Mouse (Mus musculus) cerebellum, postnatal 14 days (tissue): ENCODE data around the gene Rilp.

ENCODE experiments used
- DNase-seq, 2 experiments: peaks; one replicate each; pipeline ENCODE4 v3.0.0; 2021; ENCODE audit warnings: mixed read lengths in 2 of 2

The Rilp gene

DNA sequence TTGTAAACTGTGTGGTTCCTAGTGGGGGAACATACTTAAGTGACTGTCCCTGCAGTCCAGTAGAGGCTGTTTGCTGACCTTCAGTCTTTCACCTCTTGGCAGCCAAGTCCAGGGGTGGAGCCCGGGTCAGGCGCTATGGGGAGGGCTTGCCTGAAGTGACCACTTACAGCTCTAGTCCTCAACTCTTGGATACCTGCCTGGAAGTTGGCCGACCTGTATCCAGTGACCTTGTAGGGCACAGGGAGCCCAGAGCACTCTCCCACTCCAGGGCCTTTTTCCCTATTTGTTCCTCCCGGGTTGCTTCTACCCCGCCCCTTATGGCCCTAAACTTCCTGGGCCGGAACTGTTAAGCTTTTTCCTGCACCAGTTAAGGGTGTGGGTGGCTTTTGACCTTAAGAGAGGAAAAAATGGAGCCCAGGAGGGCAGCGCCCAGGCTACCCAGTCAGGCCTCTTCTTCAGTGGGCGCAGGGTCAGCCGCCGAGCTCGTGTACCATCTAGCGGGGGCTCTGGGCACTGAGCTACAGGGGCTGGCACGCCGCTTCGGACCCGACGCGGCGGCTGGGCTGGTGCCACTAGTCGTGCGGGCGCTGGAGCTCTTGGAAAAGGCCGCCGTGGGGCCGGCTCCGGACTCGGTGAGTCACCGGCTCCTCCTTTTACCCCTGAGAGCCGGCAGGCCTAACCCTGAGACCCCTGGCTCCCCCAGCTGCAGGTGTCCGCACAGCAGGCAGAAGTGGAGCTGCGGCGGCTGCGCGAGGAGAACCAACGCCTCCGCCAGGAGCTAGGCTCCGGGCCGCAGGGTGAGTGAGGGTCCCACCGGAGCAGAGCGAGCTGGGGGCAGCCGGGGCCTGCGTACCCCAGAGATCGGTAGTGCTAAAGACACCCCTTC lies at the start of gene Rilp:
Rilp (plus strand) TSS at position 354 of the 886 bp plus-strand sequence.
- DNase-seq, result peak; percentile 86 to 88

DNA sequence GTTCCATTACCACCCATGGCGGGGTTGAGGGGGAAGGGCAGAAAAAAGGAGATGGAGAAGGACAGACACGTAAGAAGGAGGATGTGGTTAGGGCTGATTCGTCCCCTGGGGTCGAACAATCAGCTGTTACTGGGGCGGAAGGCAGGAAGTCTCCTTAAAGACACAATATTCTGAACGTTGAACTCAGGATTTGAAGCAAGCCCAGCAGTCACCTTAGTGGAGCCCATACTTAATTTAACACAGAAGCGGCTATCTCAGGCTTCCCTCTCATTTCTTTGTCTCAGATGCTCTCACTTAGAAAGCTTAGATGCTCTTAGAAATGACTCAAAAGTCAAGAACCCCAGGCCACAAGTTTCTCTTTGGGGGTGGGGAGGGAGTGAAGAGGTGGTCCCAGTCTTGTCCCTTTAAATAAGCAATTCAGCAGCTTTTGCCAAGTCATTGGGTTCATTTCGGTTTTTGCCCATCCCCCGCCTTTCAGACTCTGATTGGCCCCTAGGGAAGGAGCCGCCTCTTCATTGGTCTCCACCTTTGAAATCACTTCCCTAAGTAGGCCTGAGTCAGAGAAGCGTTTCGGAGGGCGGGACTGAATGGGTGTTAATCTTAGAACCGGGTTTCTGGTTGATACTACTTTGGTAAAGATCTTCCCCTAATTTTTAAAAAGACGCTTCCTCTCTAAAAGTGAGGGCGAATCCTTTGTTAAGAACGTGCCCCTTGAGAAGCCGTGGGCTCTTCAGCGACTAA lies 49.6 kb upstream of the Rilp start:
- peak; percentile 92 to 93 for DNase-seq

DNA sequence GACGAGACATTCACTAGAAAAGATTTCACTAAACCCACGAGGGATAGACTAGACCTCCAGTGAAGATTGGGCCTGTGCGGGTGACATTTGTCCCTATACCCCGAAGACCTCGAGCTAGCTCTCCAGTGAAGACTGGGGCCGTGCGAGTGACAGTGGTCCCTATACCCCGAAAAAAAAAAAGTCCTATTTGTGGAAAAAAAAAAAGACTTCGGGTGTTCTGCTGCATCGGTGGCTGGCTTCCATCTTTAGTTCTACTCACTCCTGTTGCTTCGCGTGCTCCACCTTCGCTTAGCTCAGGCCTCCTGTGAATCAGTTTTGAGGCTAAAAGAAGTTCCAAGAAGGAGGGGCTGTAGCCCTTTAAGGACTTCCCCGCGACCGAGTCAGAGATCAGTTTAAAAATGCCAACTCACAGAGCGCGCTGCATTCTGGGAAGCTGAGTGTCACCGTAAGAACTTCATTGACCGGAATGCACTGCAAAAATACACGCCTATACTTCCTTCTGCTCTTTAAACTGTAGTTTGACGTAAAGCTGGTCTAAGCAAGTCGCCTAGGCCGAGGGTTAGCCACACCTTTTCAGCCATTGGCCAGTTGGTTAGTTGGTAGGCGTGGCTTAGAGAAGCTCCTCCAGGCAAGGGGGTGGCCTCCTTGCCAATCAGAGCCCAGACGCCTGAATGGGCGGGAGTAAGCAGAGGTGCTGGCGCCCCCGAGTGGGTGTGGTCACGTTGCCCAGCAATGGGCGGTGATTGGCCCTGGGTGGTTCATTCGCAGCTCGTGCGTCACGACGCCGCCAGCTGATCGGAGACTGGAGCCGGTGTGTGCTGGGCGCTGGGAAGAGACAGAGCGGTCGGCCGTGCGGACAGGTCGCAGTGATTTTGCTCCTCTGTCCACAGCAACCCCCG lies 48.8 kb upstream of the Rilp start, which contains the start of gene Tlcd2:
Tlcd2 (plus strand) TSS at position 872 of the 899 bp plus-strand sequence.
- peak; percentile 99 for DNase-seq

DNA sequence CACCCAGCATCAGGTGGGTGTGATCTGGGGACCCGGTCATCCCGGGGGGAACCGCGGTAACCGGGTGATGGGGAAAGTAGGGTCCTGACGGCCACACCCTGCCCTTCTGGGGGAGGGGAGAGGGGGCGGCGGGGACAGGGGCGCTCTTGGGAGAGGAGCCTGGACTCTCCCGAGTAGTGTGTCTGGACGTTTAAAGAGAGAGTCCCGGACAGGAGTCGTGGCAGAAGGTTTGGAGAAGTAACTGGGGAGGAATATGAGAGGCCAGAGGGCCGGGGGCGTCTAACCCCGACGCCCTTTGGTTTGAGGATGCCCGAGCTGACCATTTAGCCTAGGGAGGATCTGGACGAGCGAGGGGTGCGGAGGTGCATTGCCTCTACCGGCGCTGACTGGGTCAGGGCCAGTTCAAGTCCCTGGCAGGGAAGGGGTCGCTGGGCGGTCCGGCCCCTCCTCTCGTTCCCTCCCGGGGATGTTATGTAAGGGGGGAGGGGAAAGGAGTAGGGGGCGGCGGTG lies 48.1 kb upstream of the Rilp start:
- DNase-seq, result no peak

DNA sequence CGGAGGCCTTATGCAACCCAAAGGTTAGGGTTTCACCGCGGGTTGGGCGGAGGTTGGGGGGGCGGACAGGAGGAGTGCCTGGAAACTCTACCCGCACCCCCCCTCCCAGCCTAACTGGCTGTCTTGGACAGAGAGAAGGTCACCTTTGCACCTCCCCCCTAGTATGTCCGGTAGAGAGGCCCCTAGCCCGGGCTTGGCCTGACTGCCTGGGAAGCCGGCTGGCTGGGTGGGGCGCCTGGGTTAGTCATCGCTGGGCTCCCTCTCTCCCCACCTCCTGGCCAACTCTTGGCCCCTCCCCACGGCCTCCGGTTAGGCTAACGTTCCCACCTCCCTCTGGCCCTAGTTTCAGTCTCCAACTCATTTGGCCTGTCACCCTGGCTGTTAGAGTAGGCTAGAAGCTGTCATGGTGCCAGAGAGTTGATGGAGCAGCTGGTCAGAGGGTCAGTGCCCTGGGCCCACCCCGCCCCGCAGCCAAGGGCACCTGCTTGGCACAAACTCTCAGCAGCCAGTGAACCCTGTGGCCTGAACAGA lies 47.6 kb upstream of the Rilp start:
- DNase-seq, result peak; percentile 56 to 72

DNA sequence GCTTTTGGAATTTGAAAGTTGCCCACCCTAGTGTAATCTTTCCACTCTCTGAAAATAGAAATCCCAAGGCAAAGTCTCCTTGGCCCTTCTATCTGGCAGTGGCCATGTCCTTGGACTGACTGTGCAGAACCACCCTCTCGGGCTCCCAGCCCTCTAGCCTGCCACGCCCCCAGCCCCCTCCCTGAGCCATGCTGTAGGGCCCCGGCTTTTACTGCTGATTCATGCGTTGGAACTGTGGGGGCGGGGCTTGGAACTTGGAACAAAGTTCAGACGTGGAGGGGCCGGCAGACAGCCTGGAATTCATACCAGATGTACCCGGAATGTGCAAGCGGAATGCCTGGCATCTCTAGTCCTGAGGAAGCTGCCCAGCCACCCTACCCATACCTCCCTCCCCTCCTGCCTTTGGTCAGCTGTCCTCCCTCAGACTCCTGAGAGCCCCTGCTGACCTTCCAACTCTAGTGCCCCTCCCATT lies 47.0 kb upstream of the Rilp start:
- peak; percentile 50 to 74 for DNase-seq

DNA sequence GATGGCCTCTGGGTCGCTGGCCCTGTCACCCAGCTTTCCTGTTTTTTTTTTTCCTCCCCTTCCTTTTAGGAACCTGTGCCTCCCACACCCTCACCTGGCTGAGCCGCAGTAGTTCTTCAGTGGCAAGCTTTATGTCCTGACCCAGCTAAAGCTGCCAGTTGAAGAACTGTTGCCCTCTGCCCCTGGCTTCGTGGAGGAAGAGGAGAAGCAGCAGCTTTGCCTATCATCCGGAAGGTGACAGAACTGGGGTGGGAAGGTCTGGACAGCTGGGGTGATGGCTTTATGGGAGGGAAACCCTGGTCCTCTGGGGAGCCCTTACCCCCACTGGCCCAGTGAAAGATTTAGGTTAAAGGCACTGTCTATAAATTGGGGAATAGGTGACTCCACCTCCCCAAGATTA lies 46.3 kb upstream of the Rilp start:
- DNase-seq, result no peak

DNA sequence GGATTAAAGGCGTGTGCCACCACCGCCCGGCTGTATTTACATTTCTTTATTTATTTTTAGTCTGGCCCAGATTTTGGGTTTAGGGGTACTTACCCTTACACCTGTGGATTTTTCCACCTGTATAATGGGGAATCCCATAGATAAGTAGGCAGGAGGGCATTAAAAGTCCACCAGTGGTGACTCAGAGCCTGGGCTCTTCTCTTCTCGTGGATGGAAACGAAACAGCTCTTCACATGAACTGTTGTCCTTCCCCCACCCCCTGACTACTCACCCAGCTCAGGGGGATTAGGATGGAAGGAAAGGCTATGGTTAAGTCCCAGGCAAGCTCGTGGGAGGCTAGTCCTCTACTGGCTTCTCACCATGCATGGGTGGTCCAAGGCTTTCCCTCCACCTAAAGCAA lies 45.5 kb upstream of the Rilp start:
- no peak for DNase-seq

DNA sequence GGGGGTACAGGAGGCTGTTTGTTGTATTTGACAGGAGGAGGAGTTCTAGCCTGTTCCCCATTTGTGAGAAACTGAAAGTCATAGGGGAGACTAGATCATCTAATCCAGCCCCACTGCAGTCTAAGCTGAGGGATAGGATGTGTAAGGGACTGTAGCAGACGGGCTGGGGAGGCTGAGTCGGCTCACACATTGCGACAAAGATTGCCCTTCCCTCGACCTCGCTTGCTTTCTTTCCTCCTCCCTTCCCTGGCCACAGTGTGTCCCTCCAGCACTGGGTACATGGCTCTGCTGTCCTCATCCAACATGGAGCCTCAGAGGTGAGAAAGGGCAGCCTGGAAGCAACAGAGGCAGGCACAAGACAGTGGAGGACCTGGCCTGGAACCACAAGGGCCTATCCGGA lies 44.8 kb upstream of the Rilp start:
- no peak for DNase-seq

DNA sequence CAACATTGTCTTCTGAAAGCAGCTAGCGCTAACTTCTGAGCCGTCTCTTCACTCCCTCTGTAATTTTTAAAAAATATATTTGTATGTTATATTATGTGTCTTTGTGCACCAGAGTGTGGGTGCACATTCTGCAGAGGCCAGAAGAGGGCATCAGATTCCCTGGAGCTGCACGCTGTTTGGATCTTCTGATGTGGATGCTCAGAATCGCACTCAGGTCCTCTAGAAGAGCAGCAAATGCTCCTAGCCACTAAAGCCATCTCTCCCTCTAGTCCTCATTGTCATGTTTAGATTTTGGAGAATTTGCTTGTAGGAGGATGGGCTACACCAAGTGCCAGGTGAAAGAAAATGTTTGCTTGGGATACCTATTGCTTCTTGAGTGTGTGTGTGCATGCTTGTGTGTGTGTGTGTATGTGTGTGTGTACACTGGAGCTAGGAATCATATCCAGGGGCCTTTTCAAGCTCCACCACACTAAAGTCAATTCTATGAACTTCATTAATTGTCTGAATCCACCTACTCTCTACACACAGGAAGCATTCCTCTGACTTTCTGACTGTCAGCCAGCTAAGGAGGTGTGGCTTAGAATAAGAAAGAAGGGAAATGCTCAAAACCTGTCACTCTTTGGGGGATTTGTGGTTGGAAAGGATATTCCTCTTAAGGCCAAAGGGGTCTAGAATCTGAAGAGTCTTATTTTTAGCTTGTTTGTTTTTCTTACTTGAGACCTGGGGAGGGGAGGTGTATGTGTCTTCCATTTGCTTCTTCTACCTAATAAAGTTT lies 43.0 kb upstream of the Rilp start:
- no peak for DNase-seq

DNA sequence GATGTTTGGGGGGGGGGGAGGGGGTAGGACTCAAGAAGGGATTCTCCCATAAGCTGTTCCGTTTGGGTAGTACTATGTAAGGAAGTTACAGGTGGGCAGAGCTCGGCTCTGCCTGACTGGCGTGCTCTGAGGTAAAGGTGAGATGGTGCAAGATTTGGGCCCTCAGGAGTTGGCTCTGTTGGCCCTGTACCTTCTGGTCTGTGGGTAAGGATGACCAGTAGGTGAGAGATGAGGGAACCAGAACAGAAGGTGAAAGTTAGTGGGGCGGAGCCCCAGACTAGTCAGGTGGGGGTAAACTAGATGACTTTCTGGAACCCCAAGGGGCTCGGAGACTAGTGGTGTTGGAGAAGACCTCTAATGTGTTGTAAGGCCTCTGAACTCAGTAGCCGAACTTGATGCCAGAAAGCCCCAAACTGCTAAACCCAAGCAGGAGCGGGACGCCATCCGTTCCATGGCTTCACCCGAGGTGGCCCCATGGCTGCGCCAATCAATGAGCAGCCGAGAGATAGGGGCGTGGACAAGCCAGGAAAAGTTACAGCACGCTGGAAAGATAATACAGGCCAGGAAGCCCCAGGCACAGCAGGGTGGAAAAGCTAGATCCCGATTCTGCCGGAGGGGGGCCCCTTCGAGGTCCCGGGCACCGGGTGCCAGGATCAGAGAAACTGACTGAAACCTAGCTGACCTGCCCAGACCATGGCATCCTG lies 42.2 kb upstream of the Rilp start:
- no peak for DNase-seq

DNA sequence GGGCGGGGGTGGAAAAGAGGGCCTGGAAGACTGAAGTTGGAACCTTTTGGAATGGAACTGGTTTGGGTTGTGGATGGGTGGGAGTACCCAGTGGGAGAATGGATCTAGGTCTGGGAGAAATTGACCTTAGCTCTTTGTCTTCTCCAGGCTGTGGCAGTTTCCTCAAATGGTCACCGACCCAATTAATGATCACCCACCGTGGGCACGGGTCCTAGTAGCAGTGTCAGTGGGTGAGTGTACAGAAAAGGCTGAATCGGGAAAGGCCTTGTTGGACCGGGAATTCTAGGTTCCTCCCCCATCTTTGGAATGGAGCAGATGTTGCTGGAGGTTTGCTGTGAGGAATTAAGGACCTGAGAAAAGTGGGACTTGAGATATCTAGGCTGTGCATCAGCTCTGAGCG lies 41.5 kb upstream of the Rilp start:
- no peak for DNase-seq

DNA sequence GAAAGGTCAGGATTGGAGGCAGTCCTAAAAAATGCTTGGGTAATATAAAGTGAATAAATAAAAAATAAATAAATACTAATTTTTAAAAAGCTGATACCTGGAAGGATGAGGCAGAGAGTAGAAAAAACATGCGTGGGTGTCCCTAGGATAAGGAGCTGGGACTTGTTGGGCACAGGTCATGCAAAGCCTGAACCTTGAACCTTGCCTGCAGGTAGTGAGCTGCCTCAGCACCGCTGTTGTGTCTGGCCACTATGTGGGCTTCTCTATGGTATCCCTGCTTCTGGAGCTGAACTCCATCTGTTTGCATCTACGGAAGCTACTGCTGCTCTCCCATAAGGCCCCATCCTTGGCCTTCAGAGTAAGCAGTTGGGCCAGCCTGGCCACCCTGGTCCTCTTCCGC lies 40.6 kb upstream of the Rilp start:
- no peak for DNase-seq

DNA sequence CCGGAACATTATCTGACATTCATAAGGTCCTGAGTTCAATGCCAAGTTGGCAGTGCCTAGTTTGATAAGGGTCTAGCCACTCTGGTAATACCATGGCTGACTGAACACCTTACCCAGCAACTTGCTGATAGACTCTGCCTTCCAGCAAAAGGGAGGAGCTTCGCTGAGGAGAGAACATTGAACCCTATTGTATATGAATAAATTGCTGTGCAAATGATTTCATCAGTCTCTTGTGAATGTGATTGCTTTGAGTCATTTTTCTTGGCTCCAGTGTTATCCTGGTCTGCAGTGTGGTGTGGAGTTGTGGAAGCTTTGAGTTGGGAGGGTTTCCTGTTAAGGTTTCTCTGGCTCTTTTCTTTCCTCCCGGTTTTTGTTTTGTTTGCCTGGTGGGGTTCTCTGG lies 39.2 kb upstream of the Rilp start:
- no peak for DNase-seq

DNA sequence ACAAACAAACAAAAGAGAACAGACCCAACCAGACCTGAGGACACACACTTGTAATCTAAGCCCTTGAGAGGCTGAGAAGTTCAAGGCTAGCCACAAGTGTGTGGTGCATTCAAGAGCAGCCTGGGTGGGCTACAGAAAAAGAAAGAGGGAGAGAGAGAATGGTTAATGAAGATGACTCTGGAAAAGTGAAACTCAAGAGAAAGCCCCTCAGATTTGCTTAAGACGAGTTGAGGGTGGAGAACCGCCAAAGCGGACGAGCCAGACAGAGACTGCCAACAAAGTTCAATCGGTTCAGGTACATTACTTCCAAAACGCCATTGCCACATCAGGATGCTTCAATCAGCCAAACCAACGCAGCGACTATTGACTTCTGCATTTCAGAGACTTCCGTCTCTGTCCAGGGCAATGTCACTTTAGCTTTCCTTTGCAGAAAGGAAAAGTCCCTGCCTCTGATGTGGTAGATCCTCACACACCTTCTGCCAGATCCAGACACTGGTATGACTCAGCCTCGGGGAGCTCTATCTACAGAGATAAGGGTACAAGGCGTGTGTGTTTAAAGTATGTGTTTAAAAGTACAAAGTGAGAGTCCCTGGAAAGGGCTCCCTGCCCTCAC lies 37.3 kb upstream of the Rilp start:
- DNase-seq, result no peak

DNA sequence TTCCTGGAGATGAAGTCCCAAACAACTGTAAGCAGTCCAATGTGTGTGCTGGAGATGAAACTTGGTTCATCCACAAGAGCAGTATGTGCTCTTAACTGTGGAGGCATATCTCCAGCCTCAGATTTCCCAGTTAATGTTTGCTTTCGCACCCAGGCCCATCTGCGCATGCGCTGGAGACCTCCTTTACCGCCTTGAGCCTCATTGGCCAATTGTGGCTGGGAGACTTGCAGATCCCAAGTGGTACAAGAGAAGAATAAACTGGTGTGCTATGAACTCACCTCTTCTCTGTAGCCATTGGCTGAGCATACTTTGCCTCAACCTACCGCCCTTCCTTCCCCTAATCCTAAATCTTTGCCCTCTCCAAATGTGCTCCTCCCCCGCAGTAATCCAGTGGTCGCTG lies 36.5 kb upstream of the Rilp start:
- DNase-seq, result no peak

DNA sequence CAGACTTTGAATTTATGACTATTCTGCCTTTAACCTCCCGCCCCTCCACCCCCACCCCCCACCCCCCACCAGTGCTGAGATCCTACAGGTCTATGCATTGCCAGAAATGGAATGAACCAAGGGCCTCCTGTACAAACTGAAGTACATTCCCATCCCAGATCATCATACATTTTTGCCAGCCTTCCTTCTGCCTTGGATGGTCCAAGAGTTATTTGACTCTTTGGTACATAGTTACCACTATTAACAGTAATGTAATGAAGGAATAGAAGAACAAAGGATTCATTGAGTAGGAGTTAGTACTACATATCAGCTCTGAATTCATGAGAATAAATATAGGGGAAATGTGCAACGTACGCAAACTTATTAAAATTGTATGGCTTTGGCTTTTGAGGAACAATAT lies 23.7 kb upstream of the Rilp start:
- no peak for DNase-seq

DNA sequence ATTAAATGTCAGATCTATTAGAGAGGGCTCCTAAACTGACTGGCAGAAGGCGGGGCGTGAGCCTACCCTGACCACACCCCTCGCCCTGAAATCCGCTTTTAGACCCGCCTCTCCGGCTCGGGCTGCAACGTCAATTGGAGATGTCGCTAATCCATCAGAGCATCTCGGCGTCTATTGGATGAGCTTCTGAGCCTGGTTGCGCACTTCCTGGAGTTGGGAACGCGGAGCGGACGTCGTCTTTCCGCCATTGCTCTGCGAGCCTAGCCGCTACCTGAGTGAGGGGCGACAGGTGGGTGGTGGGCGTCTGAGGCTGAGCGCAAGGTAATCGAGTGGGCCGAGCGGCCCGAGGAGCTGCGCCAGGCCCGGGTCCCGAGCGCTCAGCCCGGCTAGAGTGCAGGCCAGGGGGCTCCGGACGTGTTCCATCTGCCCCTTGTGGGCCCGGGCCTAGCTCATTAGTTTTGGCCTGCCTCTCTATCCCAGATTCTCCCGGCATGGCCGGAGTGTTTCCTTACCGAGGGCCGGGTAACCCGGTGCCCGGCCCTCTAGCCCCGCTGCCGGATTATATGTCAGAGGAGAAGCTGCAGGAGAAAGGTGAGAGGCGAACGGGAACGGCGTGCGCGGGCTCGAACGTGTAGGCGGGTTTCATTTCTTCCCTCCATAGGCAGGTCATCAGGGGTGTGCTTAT lies 23.2 kb upstream of the Rilp start, which contains the start of gene Prpf8:
Prpf8 (plus strand) TSS at position 216 of the 685 bp plus-strand sequence.
- DNase-seq, result peak; percentile 98

DNA sequence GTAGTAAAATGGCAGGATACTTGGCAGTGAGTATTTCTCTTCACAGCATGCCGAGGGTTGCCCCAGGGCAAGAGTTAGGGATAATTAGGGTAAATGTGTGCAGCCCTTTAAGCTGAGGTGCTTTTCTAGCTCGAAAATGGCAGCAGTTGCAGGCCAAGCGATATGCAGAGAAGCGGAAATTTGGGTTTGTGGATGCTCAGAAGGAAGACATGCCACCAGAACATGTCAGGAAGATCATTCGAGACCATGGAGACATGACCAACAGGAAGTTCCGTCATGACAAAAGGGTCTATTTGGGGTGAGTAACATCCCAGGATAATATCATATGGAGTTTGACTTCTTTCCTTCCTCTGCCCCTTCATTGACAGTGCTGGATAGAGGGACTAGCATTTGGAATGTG lies 22.4 kb upstream of the Rilp start:
- DNase-seq, result no peak
